Mouse (Mus musculus) heart, postnatal 4 days (tissue): ENCODE measurements around the gene Ccdc190. TPM values are rescaled to one million over a fixed set of nuclear protein-coding genes. Genes with fewer than 3 reads are reported as not detected.
A peak's percentile ranks its signal among the peaks of the same experiment; 100 is the strongest.

Experiments
- DNase-seq: peaks from one replicate; pipeline ENCODE4 v3.0.0; 2021
- total RNA-seq, 2 experiments: library from RNA; stranded (reverse); gene quantifications; 2 replicates each; pipeline ENCODE4 v1.2.3; 2021

Ccdc190 gene
- total RNA-seq, 2 experiments from 2014 or later = not detected

DNA sequence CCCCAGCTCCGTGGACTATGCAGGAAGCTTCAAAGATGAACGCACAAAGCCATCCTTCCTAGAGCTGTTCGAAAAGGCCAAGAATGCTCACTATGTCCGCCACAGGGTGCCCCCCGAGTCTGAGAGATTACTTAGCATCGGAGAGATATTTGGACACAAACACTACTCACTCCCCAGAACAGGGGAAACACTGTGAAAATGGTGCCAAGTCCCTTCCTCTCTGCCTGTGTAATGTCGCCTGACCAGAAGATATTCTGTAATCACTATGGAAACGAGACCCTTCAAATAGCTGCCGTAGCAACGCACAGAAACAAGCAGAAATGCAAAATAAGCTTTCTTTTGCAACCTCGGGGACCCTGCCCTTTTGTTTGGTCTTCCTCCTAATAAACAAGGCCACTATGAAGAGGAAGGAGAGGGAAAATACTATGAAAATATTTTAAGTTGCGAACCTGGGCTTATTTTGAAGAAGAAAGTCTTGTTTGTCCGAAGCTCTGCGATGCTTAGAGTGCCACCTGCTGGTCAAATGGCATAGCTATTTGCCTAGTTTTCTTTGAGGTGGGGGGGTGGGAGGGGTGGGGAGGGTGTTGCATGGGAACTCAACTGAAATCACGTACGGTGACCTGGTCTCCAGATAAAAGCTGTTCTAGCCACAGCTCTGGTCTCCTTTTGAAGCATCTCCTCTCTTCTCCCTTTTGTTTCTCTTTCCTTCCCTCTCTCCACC, 5.7 kb downstream of the Ccdc190 start:
- DNase-seq = peak; percentile 68

GRCm38 (mm10) chr1:169939345-169939744, 10.9 kb downstream of the Ccdc190 start:
- peak; percentile 59 for DNase-seq

DNA sequence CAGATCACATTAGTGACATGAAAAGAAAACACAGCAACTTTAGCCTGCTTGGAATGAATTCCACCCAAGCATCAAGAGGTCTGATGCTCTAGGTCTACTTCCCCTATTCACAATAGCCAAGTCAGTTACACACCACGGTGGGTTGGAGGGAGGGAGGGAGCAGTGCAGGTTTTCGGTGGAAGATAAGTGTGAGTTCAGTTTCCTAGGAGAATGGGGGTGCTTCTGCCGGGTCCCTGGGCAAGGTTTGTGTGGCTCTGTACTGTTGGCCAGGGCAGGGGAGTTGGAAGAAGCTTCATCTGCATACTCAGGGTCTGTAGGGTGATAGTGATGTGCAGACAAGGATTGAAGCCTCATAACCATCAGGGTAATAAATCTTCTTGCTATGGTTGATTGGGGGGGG, 17.6 kb downstream of the Ccdc190 start:
- DNase-seq = no peak

DNA sequence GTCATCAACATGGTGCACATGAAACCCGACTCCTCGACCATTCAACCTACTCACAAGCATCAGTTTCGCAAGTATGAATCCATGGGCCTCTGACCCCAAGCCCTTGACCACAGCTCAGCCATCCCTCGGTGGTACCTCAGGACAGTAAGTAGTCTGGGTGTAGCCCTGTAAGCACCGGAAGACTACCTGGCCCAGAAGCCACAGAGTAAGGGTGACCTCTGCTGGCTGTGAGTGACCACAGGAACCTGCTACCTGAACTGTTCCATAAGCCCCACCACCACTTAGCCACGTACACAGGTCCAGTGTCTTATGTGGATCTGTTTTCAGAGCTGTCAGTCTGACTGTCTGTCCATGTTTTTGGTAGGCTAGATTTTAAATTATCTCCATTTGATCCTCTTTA, 19.2 kb downstream of the Ccdc190 start:
- DNase-seq = no peak

DNA sequence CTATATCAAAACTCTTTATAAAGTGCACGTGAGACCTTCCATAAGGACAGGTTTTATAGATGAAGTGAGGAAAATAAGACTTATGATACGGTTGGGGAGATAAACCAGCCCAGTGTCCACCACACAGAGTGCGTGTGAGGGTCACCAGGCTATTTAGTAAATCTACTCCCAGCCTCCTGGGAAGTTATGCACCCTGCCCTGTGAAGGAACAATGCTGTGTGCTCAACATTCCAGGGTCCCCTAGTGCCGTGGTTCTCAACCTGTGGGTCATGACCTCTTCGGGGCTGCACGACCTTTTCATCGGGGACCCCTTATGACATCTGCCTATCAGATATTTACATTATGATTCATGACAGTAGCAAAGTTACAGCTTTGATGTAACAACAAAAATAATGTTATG, 19.8 kb downstream of the Ccdc190 start:
- DNase-seq = no peak

- DNase-seq = no peak
Observed at GRCm38 (mm10) chr1:169948866-169949265, 20.4 kb downstream of the Ccdc190 start.

GRCm38 (mm10) chr1:169949981-169950380, 21.5 kb downstream of the Ccdc190 start:
- no peak for DNase-seq

DNA sequence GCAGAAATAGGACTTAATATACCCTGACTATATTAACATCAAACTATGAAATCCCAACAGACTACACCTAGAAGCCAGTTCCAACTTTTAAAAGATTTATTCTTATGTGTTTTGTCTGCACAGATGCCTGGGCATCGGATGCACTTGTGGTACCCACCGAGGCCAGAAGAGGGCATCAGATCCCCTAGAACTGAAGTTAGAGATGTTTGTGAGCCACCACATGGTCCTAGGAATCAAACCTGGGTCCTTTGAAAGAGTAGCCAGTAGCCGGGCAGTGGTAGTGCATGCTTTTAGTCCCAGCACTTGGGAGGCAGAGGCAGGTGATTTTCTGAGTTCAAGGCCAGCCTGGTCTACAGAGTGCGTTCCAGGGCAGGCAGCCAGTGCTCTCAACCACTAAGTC, 22.2 kb downstream of the Ccdc190 start:
- peak; percentile 29 for DNase-seq

GRCm38 (mm10) chr1:169951561-169951960, 23.1 kb downstream of the Ccdc190 start:
- DNase-seq = no peak

- DNase-seq = no peak
Observed at GRCm38 (mm10) chr1:169952636-169953035, 24.2 kb downstream of the Ccdc190 start.

DNA sequence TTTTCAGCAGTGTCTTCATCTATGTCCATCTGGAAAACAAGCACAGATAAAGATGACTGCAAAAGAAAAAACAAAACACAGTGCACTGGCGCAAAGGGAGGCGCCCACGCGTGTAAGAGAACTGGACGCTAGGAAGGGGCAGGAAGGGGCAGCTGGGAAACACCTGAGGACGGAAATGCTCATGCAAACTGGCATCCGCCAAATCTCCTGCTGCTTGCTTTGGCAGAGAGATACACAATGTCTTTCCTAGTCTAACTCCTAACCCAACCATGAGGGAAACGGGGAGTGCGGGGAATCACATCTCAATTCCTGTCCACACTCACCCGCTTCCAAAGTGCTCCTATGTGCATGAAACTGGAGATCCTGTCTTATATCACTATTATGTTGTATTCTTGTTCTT, 24.7 kb downstream of the Ccdc190 start:
- no peak for DNase-seq

DNA sequence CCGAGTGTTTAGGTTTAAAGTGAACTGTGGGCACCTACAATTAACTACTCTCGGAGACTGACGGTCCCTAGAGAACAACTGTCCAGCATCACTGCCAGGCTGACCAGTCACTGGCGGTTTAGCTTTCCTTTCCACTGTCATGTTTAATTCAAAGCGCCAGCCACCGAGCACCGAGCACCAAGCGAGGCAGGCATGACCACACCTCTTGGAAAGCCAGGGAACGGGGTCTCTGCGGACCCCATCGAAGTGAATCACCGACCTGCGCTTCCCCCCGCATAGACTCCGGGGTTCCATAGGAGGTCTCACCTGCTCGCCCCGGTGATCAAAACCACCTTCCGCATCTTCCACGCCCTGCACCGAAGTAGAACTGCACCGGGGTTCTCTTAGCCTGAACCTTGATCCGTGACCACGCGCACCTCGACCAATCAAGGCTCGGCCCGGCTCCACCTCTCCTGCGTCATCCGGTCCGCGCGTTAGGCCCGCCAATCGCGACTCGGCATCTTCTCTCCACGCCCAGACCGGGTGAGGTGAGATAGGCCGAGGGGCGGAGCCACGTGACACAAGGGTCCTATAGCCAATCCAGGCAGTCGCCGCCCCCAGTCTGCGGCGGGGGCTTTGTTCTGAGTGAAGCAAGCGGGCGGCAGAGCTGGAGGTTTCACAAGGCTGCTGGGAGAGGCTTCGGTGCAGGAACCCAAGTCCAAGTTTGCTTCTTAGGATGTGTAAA, 40.5 kb downstream of the Ccdc190 start, which contains the start of gene Hsd17b7:
TSS of gene Hsd17b7 (minus strand) at position 450 of the 724 bp plus-strand sequence.
- DNase-seq = peak; percentile 99

- DNase-seq = no peak
Observed at GRCm38 (mm10) chr1:169969516-169969886, 41.1 kb downstream of the Ccdc190 start.

DNA sequence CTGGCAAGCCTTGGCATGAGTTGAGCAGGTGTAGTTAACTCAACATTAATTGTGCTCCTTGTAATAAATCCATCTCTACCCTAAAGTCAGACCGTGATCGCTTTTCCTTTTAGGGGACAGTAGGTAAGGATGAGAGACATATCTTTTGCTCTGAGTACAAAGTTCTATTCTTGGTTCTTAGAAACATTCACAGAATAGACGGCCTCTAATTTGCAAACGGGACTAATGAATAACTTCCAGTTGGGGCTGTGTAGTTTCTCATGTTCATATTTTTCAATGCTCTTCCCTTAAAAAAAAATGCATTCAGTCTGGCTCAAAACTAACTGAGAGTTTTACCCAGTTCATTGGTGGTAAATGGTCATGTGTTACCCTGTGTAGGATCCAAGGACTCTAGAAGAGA, 42.5 kb downstream of the Ccdc190 start:
- DNase-seq = no peak

DNA sequence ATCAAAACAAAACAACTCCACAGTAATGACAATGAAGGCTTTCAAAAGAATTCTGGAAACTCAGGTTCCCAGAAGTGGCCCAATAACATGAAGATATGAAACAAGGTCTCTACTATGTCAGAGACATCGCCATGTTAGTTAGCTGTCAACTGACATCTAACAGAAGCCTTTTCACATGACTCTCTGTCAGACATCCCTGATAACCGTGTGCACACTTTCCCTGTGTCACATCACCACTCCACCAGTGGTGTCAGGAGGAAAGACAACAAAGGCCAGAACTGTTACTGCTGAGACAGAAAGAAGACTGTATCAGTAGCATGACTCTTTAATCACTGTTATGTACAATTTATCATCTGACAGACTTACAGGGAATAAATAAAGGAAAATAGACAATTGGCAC, 43.5 kb downstream of the Ccdc190 start:
- DNase-seq = no peak

- DNase-seq = no peak
Observed at GRCm38 (mm10) chr1:169977621-169978020, 49.2 kb downstream of the Ccdc190 start.

Other genes with a start within 250 kb of the Ccdc190 start
- 1 to 10 TPM; 7.3 to 9.8 TPM for gene Rgs4, start 181.0 kb upstream of the Ccdc190 start, total RNA-seq
- gene Hsd17b7, start 40.6 kb downstream of the Ccdc190 start, total RNA-seq = 10 to 100 TPM; 30.9 to 34.2 TPM
- gene Ddr2, start 182.1 kb downstream of the Ccdc190 start, total RNA-seq = 10 to 100 TPM; 23.8 to 24.3 TPM
- 10 to 100 TPM; 40.4 to 49.6 TPM for gene Uap1, start 246.3 kb downstream of the Ccdc190 start, total RNA-seq